Mouse (Mus musculus): ENCODE measurements at regions not wholly inside any gene's neighbourhood (a gene's known extent, or its start where the extent isn't known, plus 50 kb on each side); places are given as distances from the start of the nearest gene placed in this dataset.
"Not testable (repeated sequence)": the region's sequence is repeated elsewhere in the genome, so short reads cannot be mapped to it uniquely, and the experiment has no call there.

GRCm38 (mm10) chr8:126778131-126778530, 167.5 kb downstream of the Tomm20 start:
- H3K27me3 ChIP-seq (ENCODE audit: control insufficient read depth, insufficient read depth, low read length), result peaks cover 3% of the 10 kb centered on the region; the same call in 1 of the 2 replicates
- no peaks in the 10 kb centered on the region for H3K9me3 ChIP-seq (replicated peaks; ENCODE audit: control insufficient read depth, low read length)
- H3K27ac ChIP-seq (ENCODE audit: low read length), result no peak overlapping the region
- H3K4me2 ChIP-seq (ENCODE audit: low read depth, low read length), result no peak overlapping the region
- no peak overlapping the region for H3K4me3 ChIP-seq (ENCODE audit: low read length)
- 68% methylated on average over 7 of the region's 7 CpGs for WGBS
- ATAC-seq (replicated peaks; ENCODE audit: extremely low read depth, insufficient read depth, low FRiP score), result no peak
- H3K9ac ChIP-seq (ENCODE audit: low read length), result no peak overlapping the region
- H3K4me1 ChIP-seq (ENCODE audit: control insufficient read depth, insufficient read depth, low read length), result no peaks in the 10 kb centered on the region
- no peaks in the 10 kb centered on the region for H3K36me3 ChIP-seq (ENCODE audit: control insufficient read depth, insufficient read depth)

- H3K4me3 ChIP-seq (ENCODE audit: low read length), result no peak overlapping the region
- H3K27ac ChIP-seq (ENCODE audit: low read length), result no peak overlapping the region
- ATAC-seq (replicated peaks; ENCODE audit: extremely low read depth, insufficient read depth, low FRiP score), result no peak
These were observed 168.8 kb downstream of the Tomm20 start for GRCm38 (mm10) chr8:126776605-126777469.

GRCm38 (mm10) chr8:126775334-126775733, 170.3 kb downstream of the Tomm20 start:
- H3K36me3 ChIP-seq (ENCODE audit: control insufficient read depth, insufficient read depth), result no peaks in the 10 kb centered on the region
- WGBS, result 79% methylated on average over 3 of the region's 3 CpGs
- H3K4me3 ChIP-seq (ENCODE audit: low read length), result no peak overlapping the region
- H3K27me3 ChIP-seq (ENCODE audit: control insufficient read depth, insufficient read depth, low read length), result no peaks in the 10 kb centered on the region
- H3K4me1 ChIP-seq (ENCODE audit: control insufficient read depth, insufficient read depth, low read length), result no peaks in the 10 kb centered on the region
- no peak for ATAC-seq (replicated peaks; ENCODE audit: extremely low read depth, insufficient read depth, low FRiP score)
- H3K9me3 ChIP-seq (replicated peaks; ENCODE audit: control insufficient read depth, low read length), result no peaks in the 10 kb centered on the region
- no peak overlapping the region for H3K4me2 ChIP-seq (ENCODE audit: low read depth, low read length)
- H3K27ac ChIP-seq (ENCODE audit: low read length), result no peak overlapping the region
- no peak overlapping the region for H3K9ac ChIP-seq (ENCODE audit: low read length)

More at GRCm38 (mm10) chr8:126776605-126777469, 168.8 kb downstream of the Tomm20 start:
- WGBS, result 82% methylated on average over 11 of the region's 11 CpGs
- Histone ChIP-seq H3K27me3 (ENCODE audit: control insufficient read depth, insufficient read depth, low read length) (no peaks in the 10 kb centered on the region), H3K36me3 (ENCODE audit: control insufficient read depth, insufficient read depth) (no peaks in the 10 kb centered on the region), H3K9ac (ENCODE audit: low read length) (no peak overlapping the region), H3K4me1 (ENCODE audit: control insufficient read depth, insufficient read depth, low read length) (no peaks in the 10 kb centered on the region), H3K4me2 (ENCODE audit: low read depth, low read length) (no peak overlapping the region), H3K9me3 (replicated peaks; ENCODE audit: control insufficient read depth, low read length) (no peaks in the 10 kb centered on the region)

DNA sequence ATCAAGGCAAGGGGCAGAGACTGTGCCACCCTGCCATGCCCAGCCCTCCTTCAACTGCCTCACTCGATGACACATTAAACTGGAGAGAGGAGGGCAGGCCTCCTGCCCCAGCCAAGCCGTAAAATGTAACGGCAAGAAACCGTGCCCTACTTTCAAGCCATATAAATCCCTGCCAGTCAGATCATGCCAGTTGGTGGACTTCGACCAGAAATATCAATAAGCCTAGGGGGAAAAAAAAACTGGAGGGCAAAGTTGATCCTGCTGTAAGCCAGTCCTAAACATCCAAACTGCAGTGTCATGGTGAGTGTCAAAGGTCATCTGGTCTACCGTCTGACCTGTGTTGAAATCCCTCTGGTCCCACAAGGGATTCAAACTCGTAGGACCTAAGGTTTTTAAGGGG, 170.8 kb downstream of the Tomm20 start:
- H3K27me3 ChIP-seq (ENCODE audit: control insufficient read depth, insufficient read depth, low read length), result no peaks in the 10 kb centered on the region
- no peak overlapping the region for H3K4me3 ChIP-seq (ENCODE audit: low read length)
- H3K27ac ChIP-seq (ENCODE audit: low read length), result no peak overlapping the region
- H3K4me1 ChIP-seq (ENCODE audit: control insufficient read depth, insufficient read depth, low read length), result no peaks in the 10 kb centered on the region
- no peaks in the 10 kb centered on the region for H3K36me3 ChIP-seq (ENCODE audit: control insufficient read depth, insufficient read depth)
- no peak for ATAC-seq (replicated peaks; ENCODE audit: extremely low read depth, insufficient read depth, low FRiP score)
- H3K9ac ChIP-seq (ENCODE audit: low read length), result no peak overlapping the region
- H3K9me3 ChIP-seq (replicated peaks; ENCODE audit: control insufficient read depth, low read length), result no peaks in the 10 kb centered on the region
- H3K4me2 ChIP-seq (ENCODE audit: low read depth, low read length), result no peak overlapping the region
- WGBS, result 82% methylated on average over 7 of the region's 7 CpGs

- no peaks in the 10 kb centered on the region for H3K27me3 ChIP-seq (ENCODE audit: control insufficient read depth, insufficient read depth, low read length)
- no peak overlapping the region for H3K27ac ChIP-seq (ENCODE audit: low read length)
- H3K9me3 ChIP-seq (replicated peaks; ENCODE audit: control insufficient read depth, low read length), result no peaks in the 10 kb centered on the region
- H3K4me3 ChIP-seq (ENCODE audit: low read length), result no peak overlapping the region
- no peaks in the 10 kb centered on the region for H3K36me3 ChIP-seq (ENCODE audit: control insufficient read depth, insufficient read depth)
- WGBS, result 76% methylated on average over 11 of the region's 11 CpGs
- no peak for ATAC-seq (replicated peaks; ENCODE audit: extremely low read depth, insufficient read depth, low FRiP score)
- no peak overlapping the region for H3K4me2 ChIP-seq (ENCODE audit: low read depth, low read length)
- H3K9ac ChIP-seq (ENCODE audit: low read length), result no peak overlapping the region
- H3K4me1 ChIP-seq (ENCODE audit: control insufficient read depth, insufficient read depth, low read length), result no peaks in the 10 kb centered on the region
These were observed 172.9 kb downstream of the Tomm20 start for GRCm38 (mm10) chr8:126772748-126773147.

DNA sequence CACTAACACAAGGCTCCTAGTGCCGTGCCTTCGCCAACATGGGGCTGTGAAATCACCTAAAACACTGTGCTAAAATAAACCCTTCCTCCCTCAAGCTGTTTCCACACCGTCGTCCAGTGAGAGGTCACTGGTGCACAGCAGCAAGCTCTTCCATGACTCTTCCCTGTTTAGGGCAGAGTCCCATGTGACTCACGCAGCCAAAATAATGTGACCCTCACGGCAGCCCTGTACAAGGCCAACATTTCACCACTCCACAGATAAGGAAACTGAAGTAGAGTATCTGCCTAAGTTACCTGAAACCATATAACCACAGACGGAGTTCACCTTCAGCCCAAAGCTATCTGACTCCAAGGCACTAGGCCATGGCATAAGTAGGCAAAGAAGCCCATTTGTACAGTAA, 173.4 kb downstream of the Tomm20 start:
- no peak for ATAC-seq (replicated peaks; ENCODE audit: extremely low read depth, insufficient read depth, low FRiP score)
- no peak overlapping the region for H3K9ac ChIP-seq (ENCODE audit: low read length)
- no peak overlapping the region for H3K4me3 ChIP-seq (ENCODE audit: low read length)
- H3K27ac ChIP-seq (ENCODE audit: low read length), result no peak overlapping the region
- no peaks in the 10 kb centered on the region for H3K36me3 ChIP-seq (ENCODE audit: control insufficient read depth, insufficient read depth)
- WGBS, result 63% methylated on average over 7 of the region's 7 CpGs
- no peaks in the 10 kb centered on the region for H3K9me3 ChIP-seq (replicated peaks; ENCODE audit: control insufficient read depth, low read length)
- H3K4me1 ChIP-seq (ENCODE audit: control insufficient read depth, insufficient read depth, low read length), result no peaks in the 10 kb centered on the region
- H3K4me2 ChIP-seq (ENCODE audit: low read depth, low read length), result no peak overlapping the region
- no peaks in the 10 kb centered on the region for H3K27me3 ChIP-seq (ENCODE audit: control insufficient read depth, insufficient read depth, low read length)

- H3K4me1 ChIP-seq (ENCODE audit: control insufficient read depth, insufficient read depth, low read length); H3K27me3 ChIP-seq (ENCODE audit: control insufficient read depth, insufficient read depth, low read length); H3K4me3 ChIP-seq (ENCODE audit: low read length); H3K9me3 ChIP-seq (replicated peaks; ENCODE audit: control insufficient read depth, low read length); ATAC-seq (replicated peaks; ENCODE audit: extremely low read depth, insufficient read depth, low FRiP score); H3K27ac ChIP-seq (ENCODE audit: low read length); H3K36me3 ChIP-seq (ENCODE audit: control insufficient read depth, insufficient read depth); H3K9ac ChIP-seq (ENCODE audit: low read length); H3K4me2 ChIP-seq (ENCODE audit: low read depth, low read length): not testable (repeated sequence)
- WGBS, result 49% methylated on average over 2 of the region's 2 CpGs
These were observed 175.3 kb downstream of the Tomm20 start for GRCm38 (mm10) chr8:126770374-126770773.

- Histone ChIP-seq H3K36me3 (ENCODE audit: control insufficient read depth, insufficient read depth) (no peaks in the 10 kb centered on the region), H3K4me2 (ENCODE audit: low read depth, low read length) (no peak overlapping the region)
These were observed 174.4 kb upstream of the Irf2bp2 start for GRCm38 (mm10) chr8:126768142-126768541.

DNA sequence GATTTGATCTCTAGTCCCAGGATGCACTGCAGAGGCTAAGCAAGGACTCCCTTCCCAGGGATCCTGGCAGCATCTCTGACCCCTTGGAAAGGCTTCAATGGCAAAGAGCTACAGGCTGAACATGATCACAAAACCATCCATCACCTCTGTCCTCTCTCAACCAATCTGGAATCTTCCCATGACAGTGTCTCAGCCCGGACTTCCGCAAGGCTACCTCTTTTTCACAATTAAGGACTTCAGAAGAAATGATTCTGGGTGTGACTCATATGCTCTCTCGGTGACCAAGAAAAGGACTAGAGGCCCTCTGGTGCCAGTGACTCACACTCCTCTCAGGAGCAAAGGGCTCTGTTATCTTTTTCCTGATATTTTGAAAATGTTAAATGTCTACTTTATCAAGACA, 173.6 kb upstream of the Irf2bp2 start:
- Histone ChIP-seq H3K27me3 (ENCODE audit: control insufficient read depth, insufficient read depth, low read length) (no peaks in the 10 kb centered on the region), H3K9ac (ENCODE audit: low read length) (no peak overlapping the region), H3K4me3 (ENCODE audit: low read length) (no peak overlapping the region), H3K9me3 (replicated peaks; ENCODE audit: control insufficient read depth, low read length) (no peaks in the 10 kb centered on the region), H3K27ac (ENCODE audit: low read length) (no peak overlapping the region), H3K4me1 (ENCODE audit: control insufficient read depth, insufficient read depth, low read length) (peaks cover 6% of the 10 kb centered on the region; the same call in 1 of the 2 replicates), H3K4me2 (ENCODE audit: low read depth, low read length) (no peak overlapping the region), H3K36me3 (ENCODE audit: control insufficient read depth, insufficient read depth) (no peaks in the 10 kb centered on the region)
- 71% methylated on average over 3 of the region's 3 CpGs for WGBS
- no peak for ATAC-seq (replicated peaks; ENCODE audit: extremely low read depth, insufficient read depth, low FRiP score)

More at GRCm38 (mm10) chr8:126768142-126768541, 174.4 kb upstream of the Irf2bp2 start:
- Histone ChIP-seq H3K27me3 (ENCODE audit: control insufficient read depth, insufficient read depth, low read length) (no peaks in the 10 kb centered on the region), H3K9me3 (replicated peaks; ENCODE audit: control insufficient read depth, low read length) (no peaks in the 10 kb centered on the region), H3K4me3 (ENCODE audit: low read length) (no peak overlapping the region), H3K27ac (ENCODE audit: low read length) (no peak overlapping the region), H3K9ac (ENCODE audit: low read length) (no peak overlapping the region), H3K4me1 (ENCODE audit: control insufficient read depth, insufficient read depth, low read length) (peaks cover 6% of the 10 kb centered on the region; the same call in 1 of the 2 replicates)
- 88% methylated on average over 5 of the region's 5 CpGs for WGBS
- no peak for ATAC-seq (replicated peaks; ENCODE audit: extremely low read depth, insufficient read depth, low FRiP score)

Measured in heart, embryonic 16.5 days (tissue).